7 mouse cellular contexts compared by ENCODE assay signal in the genomic region with DNA sequence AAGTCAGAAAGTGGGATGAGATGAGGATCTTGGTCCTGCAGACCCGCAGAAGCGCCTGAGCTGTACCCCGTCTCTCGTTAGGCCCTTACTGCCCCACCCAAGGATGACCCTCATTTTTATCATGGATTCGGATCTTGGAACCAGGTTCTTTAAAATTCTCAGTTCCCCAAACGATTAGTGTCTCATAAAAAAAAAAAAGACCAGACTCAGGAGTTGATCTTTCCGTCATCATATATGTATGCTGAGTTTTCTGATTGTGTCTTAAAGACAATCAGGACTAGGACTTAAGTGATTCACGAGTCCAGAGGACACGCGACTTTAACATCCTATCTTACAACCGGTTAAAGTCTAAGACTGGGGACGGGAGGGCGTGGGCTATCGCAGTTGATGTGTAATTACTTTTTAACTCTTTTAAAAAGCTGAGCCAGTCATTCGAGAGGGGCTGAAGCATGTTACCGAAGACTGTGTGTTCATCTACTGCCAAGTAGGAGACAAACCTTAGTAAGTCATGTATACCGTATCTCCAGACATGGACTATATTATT. TPM values are rescaled to one million over a fixed set of nuclear protein-coding genes. Genes with fewer than 3 reads are reported as not detected.
A peak's percentile ranks its signal among the peaks of the same experiment; 100 is the strongest.
DNase-seq lines count a peak whose midpoint lies in the region; ATAC-seq and TF ChIP-seq lines count a peak whose summit lies in the region.

No protein-coding gene starts in this region.

- peak overlapping the region; percentile 90 for H3K9ac ChIP-seq in hindbrain, embryonic 13.5 days
- H3K9ac ChIP-seq in liver, embryonic 13.5 days = peak overlapping the region; percentile 82

- ATAC-seq in hindbrain, embryonic 13.5 days (ENCODE audit: low FRiP score) = no peak
- ATAC-seq in liver, embryonic 13.5 days (ENCODE audit: low read depth) = no peak

- peaks cover 47% of the 10 kb centered on the region for H3K36me3 ChIP-seq in E14TG2a.4 (ENCODE audit: insufficient read depth, low read length)
- peaks cover 38% of the 10 kb centered on the region for H3K36me3 ChIP-seq in hindbrain, embryonic 13.5 days
- peaks cover 23% of the 10 kb centered on the region for H3K36me3 ChIP-seq in liver, embryonic 13.5 days

- peaks cover 37% of the 10 kb centered on the region for H3K4me1 ChIP-seq in E14TG2a.4 (replicated peaks; ENCODE audit: low read depth, low read length)
- H3K4me1 ChIP-seq in hindbrain, embryonic 13.5 days (replicated peaks) = peaks cover 45% of the 10 kb centered on the region
- H3K4me1 ChIP-seq in liver, embryonic 13.5 days (replicated peaks) = peaks cover 31% of the 10 kb centered on the region

- peak overlapping the region; percentile 90 for H3K27ac ChIP-seq in hindbrain, embryonic 13.5 days
- H3K27ac ChIP-seq in liver, embryonic 13.5 days = peak overlapping the region; percentile 44

- H3K4me3 ChIP-seq in E14TG2a.4 (replicated peaks; ENCODE audit: low read length) = peak overlapping the region; percentile 88
- peak overlapping the region; percentile 88 for H3K4me3 ChIP-seq in hindbrain, embryonic 13.5 days
- H3K4me3 ChIP-seq in liver, embryonic 13.5 days (replicated peaks) = peak overlapping the region; percentile 89

- peak; percentile 21 for DNase-seq in 3T3-L1 (ENCODE audit: low read depth, low spot score)
- no peak for DNase-seq in liver, embryonic 13.5 days
- no peak for DNase-seq in gastrocnemius, adult 8-10 months (ENCODE audit: low spot score in 2 of 2)
- DNase-seq in ovary, adult 18-20 months (ENCODE audit: low spot score) = no peak
- no peak for DNase-seq in thymus, postnatal 25 days

- peak overlapping the region; percentile 92 for H3K4me2 ChIP-seq in hindbrain, embryonic 13.5 days
- peak overlapping the region; percentile 95 for H3K4me2 ChIP-seq in liver, embryonic 13.5 days

- no peaks in the 10 kb centered on the region for H3K9me3 ChIP-seq in E14TG2a.4 (ENCODE audit: low read length)
- H3K9me3 ChIP-seq in hindbrain, embryonic 13.5 days = no peaks in the 10 kb centered on the region
- H3K9me3 ChIP-seq in liver, embryonic 13.5 days (replicated peaks) = no peaks in the 10 kb centered on the region

- H3K27me3 ChIP-seq in E14TG2a.4 (ENCODE audit: insufficient read depth, low read length) = peaks cover 16% of the 10 kb centered on the region
- no peaks in the 10 kb centered on the region for H3K27me3 ChIP-seq in hindbrain, embryonic 13.5 days
- no peaks in the 10 kb centered on the region for H3K27me3 ChIP-seq in liver, embryonic 13.5 days

- TF ChIP-seq CTCF in E14TG2a.4 (conservative IDR thresholded peaks at IDR 0.05; ENCODE audit: low read length) = no peak

- 25% methylated on average over 17 of the region's 17 CpGs for WGBS in hindbrain, embryonic 13.5 days
- 10% methylated on average over 17 of the region's 17 CpGs for WGBS in liver, embryonic 13.5 days (ENCODE audit: insufficient replicate concordance)

RNA-seq across cellular contexts. Expression of a gene that starts 0.6 kb away (rescaled TPM):
- 160 and 166 TPM in 2 replicates for polyA plus RNA-seq in hindbrain, embryonic 13.5 days (2015; fragmentation: Nextera tagmentation; extraction: Ambion mirVana)
- polyA plus RNA-seq in liver, embryonic 13.5 days (2015; fragmentation: Nextera tagmentation; extraction: Ambion mirVana) = 94.7 and 97.9 TPM in 2 replicates
- total RNA-seq in gastrocnemius, adult 8-10 months (2022) = 10 to 100 TPM; 25.3 to 37.6 (median 29.8) TPM

RNA-seq across cellular contexts. Expression of a gene that starts 0.6 kb away (rescaled TPM):
- polyA plus RNA-seq in hindbrain, embryonic 13.5 days (2015; fragmentation: Nextera tagmentation; extraction: Ambion mirVana) = 26.3 and 28.4 TPM in 2 replicates
- 4.4 and 4.9 TPM in 2 replicates for polyA plus RNA-seq in liver, embryonic 13.5 days (2015; fragmentation: Nextera tagmentation; extraction: Ambion mirVana)
- 1 to 10 TPM; 1.0 to 2.6 (median 1.6) TPM for total RNA-seq in gastrocnemius, adult 8-10 months (2022)

RNA-seq across cellular contexts. Expression of a gene that starts 1.3 kb away (rescaled TPM):
- 1.3 and 1.5 TPM in 2 replicates for polyA plus RNA-seq in hindbrain, embryonic 13.5 days (2015; fragmentation: Nextera tagmentation; extraction: Ambion mirVana)
- not detected in 2 replicates for polyA plus RNA-seq in liver, embryonic 13.5 days (2015; fragmentation: Nextera tagmentation; extraction: Ambion mirVana)
- under 1 TPM in 1 of 4 experiments, not detected in 3; 0.16 TPM for total RNA-seq in gastrocnemius, adult 8-10 months (2022)

RNA-seq across cellular contexts. Expression of a gene that starts 7.5 kb away (rescaled TPM):
- polyA plus RNA-seq in hindbrain, embryonic 13.5 days (2015; fragmentation: Nextera tagmentation; extraction: Ambion mirVana) = 62.5 and 67.2 TPM in 2 replicates
- 15.1 and 16.8 TPM in 2 replicates for polyA plus RNA-seq in liver, embryonic 13.5 days (2015; fragmentation: Nextera tagmentation; extraction: Ambion mirVana)
- total RNA-seq in gastrocnemius, adult 8-10 months (2022) = 1 to 10 TPM; 5.2 to 7.5 (median 6.5) TPM

RNA-seq across cellular contexts. Expression of a gene that starts 59.1 kb away (rescaled TPM):
- polyA plus RNA-seq in hindbrain, embryonic 13.5 days (2015; fragmentation: Nextera tagmentation; extraction: Ambion mirVana) = 1.4 and 1.5 TPM in 2 replicates
- polyA plus RNA-seq in liver, embryonic 13.5 days (2015; fragmentation: Nextera tagmentation; extraction: Ambion mirVana) = not detected in 2 replicates
- total RNA-seq in gastrocnemius, adult 8-10 months (2022) = not detected
